Mouse (Mus musculus): Measurements from ENCODE around the gene Mast1. TPM values are rescaled to one million over a fixed set of nuclear protein-coding genes. Genes with fewer than 3 reads are reported as not detected.

The Mast1 gene
- polyA plus RNA-seq, 1 experiment from 2014 or later, result 3.8 TPM

GRCm38 (mm10) chr8:84968650-84969049 is 31.5 kb upstream of the Mast1 start:
- Histone ChIP-seq H3K27me3 (ENCODE audit: poor library complexity, severe bottlenecking) (no peaks in the 10 kb centered on the region), H3K9me3 (no peaks in the 10 kb centered on the region), H3K4me3 (peak overlapping the region; percentile 87), H3K27ac (peak overlapping the region; percentile 98), H3K4me1 (peaks cover 60% of the 10 kb centered on the region), H3K36me3 (replicated peaks) (peaks cover 42% of the 10 kb centered on the region)
- 38% methylated on average over 2 of the region's 2 CpGs for WGBS
- DNase-seq (ENCODE audit: extremely low spot score, low spot score), result no peak

DNA sequence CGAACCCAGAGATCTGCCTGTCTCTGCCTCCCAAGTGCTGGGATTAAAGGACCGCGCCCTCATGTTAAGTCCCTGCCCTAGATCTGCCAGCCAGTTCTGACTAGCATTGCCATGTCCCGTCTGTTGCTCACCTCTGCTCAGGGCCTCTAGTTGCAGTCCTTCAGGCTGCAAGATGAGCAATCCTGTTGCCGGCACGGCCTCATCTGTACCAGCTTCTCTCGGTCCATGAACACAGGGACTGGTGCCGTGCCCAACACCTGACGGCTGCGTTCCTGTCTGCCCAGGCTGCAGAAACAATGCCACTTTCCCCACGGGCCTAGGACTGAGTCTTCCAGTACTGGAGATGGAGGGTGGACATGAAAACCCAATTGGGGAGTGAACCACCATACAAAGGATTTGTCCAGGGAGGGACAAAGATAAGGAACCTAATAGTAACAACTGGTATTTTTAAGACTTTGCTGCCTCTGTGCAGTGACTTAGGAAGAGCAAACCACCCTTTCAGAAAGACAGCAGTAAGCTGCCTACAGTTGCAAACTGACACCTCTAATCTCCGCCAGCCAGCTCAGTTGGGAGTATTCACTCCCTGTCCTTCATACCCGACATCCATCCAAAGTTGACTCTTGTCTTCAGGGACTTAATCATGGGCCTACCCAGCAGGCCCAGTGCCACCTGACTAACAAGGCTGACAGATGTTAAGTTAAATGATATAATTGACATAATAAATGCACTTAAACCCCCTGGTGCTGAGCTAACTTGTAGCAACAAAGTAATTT is 30.6 kb upstream of the Mast1 start:
- H3K4me3 ChIP-seq, result peak overlapping the region; percentile 87; the same call in 1 of the 2 replicates
- no peak for DNase-seq (ENCODE audit: extremely low spot score, low spot score)
- no peak overlapping the region; the same call in 1 of the 2 replicates for H3K27ac ChIP-seq
- WGBS, result 88% methylated on average over 13 of the region's 13 CpGs
- H3K36me3 ChIP-seq (replicated peaks), result peaks cover 40% of the 10 kb centered on the region
- H3K4me1 ChIP-seq, result peaks cover 60% of the 10 kb centered on the region
- H3K27me3 ChIP-seq (ENCODE audit: poor library complexity, severe bottlenecking), result no peaks in the 10 kb centered on the region
- H3K9me3 ChIP-seq, result no peaks in the 10 kb centered on the region

DNA sequence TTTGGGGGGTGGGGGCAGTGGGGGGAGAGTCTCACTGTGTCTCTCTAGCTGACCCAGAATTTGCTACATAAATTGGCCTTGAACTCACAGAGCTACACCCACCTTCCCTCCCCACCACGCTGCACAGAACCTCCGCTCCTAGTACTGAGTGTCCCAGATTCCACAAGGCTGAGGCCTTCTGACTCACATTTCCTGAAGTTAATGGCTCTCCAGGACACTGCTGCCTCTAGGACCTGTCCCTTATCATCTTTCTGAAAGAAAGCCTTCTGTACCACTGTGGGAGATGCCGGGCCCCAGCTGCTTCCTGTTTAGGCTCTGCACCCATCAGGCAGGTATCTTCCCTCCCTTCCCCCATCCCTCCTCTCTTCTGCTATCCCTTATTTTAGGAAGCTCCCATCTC is 29.4 kb upstream of the Mast1 start:
- Histone ChIP-seq H3K4me1 (peaks cover 56% of the 10 kb centered on the region), H3K36me3 (replicated peaks) (peaks cover 40% of the 10 kb centered on the region), H3K4me3 (peak overlapping the region; percentile 82), H3K9me3 (no peaks in the 10 kb centered on the region), H3K27me3 (ENCODE audit: poor library complexity, severe bottlenecking) (no peaks in the 10 kb centered on the region), H3K27ac (peak overlapping the region; percentile 86)
- no peak for DNase-seq (ENCODE audit: extremely low spot score, low spot score)
- WGBS, result 52% methylated on average over 3 of the region's 3 CpGs

DNA sequence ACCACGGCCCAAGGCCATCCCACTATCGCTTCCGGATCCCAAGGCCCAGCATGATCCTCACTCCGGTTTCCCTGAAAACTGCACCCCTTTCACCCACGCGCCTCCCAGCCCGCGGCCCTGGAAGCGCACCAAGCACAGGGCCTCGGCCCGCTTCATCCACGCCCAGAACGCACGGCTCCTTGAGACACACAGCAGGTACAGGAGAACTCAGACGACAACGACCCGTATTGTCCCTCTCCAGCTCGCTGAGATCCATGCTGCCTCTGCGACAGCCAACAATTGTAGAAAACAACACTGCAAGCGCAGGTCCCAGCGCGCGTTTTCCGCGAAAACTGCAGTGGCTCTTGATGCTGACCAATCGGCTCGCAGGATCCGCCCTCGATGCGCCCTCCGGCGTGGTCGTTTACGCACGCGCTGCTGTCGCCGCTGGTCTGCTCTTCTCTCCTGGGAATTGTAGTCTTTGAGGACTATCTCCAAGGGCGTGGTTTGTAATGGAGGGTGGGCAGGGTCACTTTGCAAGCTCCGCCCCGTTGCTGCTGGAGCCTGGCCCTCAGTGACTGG is 28.7 kb upstream of the Mast1 start:
- peak overlapping the region; percentile 86 for H3K27ac ChIP-seq
- under 1% methylated on average over 41 of the region's 41 CpGs for whole genome bisulfite sequencing

DNA sequence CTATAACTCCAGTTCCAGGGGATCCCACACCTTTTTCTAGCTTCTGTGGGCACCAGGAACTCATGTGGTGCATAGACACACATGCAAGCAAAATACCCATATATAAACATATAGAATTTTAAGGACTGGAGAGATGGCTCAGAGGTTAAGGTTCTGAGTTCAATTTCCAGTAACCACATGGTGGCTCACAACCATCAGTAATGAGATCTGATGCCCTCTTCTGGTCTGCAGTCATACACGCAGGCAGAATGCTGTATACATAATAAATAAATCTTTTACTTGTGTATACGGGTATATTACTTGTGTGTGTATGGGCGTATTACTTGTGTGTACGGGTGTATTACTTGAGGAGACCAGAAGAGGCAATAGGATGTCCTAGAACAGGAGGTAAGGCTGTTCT is 26.8 kb upstream of the Mast1 start:
- no peak for DNase-seq (ENCODE audit: extremely low spot score, low spot score)
- Histone ChIP-seq H3K27ac (no peak overlapping the region), H3K36me3 (replicated peaks) (peaks cover 51% of the 10 kb centered on the region), H3K4me3 (no peak overlapping the region), H3K27me3 (ENCODE audit: poor library complexity, severe bottlenecking) (no peaks in the 10 kb centered on the region), H3K9me3 (no peaks in the 10 kb centered on the region), H3K4me1 (peaks cover 40% of the 10 kb centered on the region)
- 87% methylated on average over 4 of the region's 4 CpGs for WGBS

More for the DNA sequence above, 28.7 kb upstream of the Mast1 start:
- Histone ChIP-seq H3K36me3 (replicated peaks) (peaks cover 40% of the 10 kb centered on the region), H3K9me3 (no peaks in the 10 kb centered on the region), H3K4me3 (peak overlapping the region; percentile 82), H3K4me1 (peaks cover 48% of the 10 kb centered on the region), H3K27me3 (ENCODE audit: poor library complexity, severe bottlenecking) (no peaks in the 10 kb centered on the region)
- DNase-seq (ENCODE audit: extremely low spot score, low spot score), result peak; percentile 97

DNA sequence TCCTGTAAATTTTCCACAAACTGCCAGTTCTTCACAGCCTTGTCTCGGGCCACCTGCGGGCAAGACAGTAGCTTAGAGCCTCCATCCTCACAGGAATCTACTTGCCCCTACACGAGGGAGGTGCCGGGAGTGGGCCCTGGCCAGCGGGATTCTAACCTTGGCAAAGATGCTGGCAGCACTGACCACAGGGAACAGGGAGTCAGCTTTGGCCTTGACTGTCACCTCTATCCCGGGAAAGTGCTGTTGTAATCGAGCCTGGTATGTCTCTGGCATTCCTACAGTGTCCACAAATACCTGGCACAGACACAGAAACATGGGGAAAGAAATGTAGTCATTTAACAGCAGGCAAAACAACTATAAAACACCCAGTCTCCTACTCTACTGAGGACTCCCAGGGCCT is 22.7 kb upstream of the Mast1 start:
- Histone ChIP-seq H3K4me1 (peaks cover 2% of the 10 kb centered on the region), H3K9me3 (no peaks in the 10 kb centered on the region), H3K27me3 (ENCODE audit: poor library complexity, severe bottlenecking) (no peaks in the 10 kb centered on the region), H3K36me3 (replicated peaks) (peaks cover 87% of the 10 kb centered on the region), H3K27ac (no peak overlapping the region), H3K4me3 (no peak overlapping the region)
- WGBS, result 91% methylated on average over 7 of the region's 7 CpGs
- no peak for DNase-seq (ENCODE audit: extremely low spot score, low spot score)

GRCm38 (mm10) chr8:84956768-84957167 is 19.6 kb upstream of the Mast1 start:
- H3K36me3 ChIP-seq (replicated peaks), result peaks cover 63% of the 10 kb centered on the region
- peaks cover 10% of the 10 kb centered on the region for H3K4me1 ChIP-seq
- no peaks in the 10 kb centered on the region for H3K9me3 ChIP-seq
- peak; percentile 77 for DNase-seq (ENCODE audit: extremely low spot score, low spot score)
- peaks cover 18% of the 10 kb centered on the region for H3K27me3 ChIP-seq (ENCODE audit: poor library complexity, severe bottlenecking)
- 54% methylated on average over 2 of the region's 2 CpGs for WGBS
- no peak overlapping the region for H3K4me3 ChIP-seq
- no peak overlapping the region for H3K27ac ChIP-seq

DNA sequence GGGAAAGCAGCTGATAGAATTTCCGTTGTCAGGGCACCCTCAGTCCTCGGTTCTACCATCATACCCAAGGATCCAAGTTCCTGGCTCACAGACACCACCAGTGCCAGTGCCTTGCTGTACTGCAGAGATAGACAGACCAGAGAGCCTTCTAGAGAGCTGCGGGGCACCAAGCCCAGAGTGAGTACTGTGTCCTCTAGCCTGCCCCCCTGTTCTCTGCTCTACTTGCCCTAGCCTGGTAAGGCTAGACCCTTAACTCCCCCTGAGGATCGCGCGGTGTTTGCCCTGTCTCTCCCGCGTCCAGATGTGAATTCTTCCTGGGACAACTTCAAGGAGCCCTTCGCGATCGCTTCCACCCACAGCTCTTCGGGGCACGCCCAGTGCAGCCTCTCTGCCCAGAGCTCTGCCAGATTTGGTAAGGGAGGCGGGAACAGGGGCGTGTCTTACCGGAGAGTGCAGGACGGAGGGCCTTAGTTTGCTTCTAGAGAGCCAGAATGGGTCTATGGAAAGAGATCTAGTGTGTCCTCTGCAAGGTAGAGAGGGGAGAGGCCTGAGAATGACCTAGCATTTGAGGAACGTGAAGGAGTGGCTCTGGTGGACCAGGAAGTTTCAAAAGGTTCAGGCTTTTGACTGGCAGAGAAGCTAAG is 15.6 kb upstream of the Mast1 start:
- Histone ChIP-seq H3K36me3 (replicated peaks) (peaks cover 24% of the 10 kb centered on the region), H3K4me3 (peak overlapping the region; percentile 14; the same call in 1 of the 2 replicates), H3K9me3 (no peaks in the 10 kb centered on the region), H3K4me1 (peaks cover 16% of the 10 kb centered on the region), H3K27ac (no peak overlapping the region), H3K27me3 (ENCODE audit: poor library complexity, severe bottlenecking) (peaks cover 54% of the 10 kb centered on the region)
- 10% methylated on average over 18 of the region's 18 CpGs for WGBS
- DNase-seq (ENCODE audit: extremely low spot score, low spot score), result no peak

- Histone ChIP-seq H3K27ac (no peak overlapping the region), H3K36me3 (replicated peaks) (no peaks in the 10 kb centered on the region), H3K4me1 (peaks cover 39% of the 10 kb centered on the region), H3K4me3 (no peak overlapping the region), H3K27me3 (ENCODE audit: poor library complexity, severe bottlenecking) (peaks cover 84% of the 10 kb centered on the region), H3K9me3 (no peaks in the 10 kb centered on the region)
- WGBS, result 19% methylated on average over 12 of the region's 12 CpGs
- DNase-seq (ENCODE audit: extremely low spot score, low spot score), result no peak
Measured at GRCm38 (mm10) chr8:84949753-84950152, 12.6 kb upstream of the Mast1 start.

GRCm38 (mm10) chr8:84947241-84947545 is 10.0 kb upstream of the Mast1 start:
- Histone ChIP-seq H3K27me3 (ENCODE audit: poor library complexity, severe bottlenecking) (peaks cover 88% of the 10 kb centered on the region), H3K9me3 (no peaks in the 10 kb centered on the region), H3K27ac (no peak overlapping the region), H3K36me3 (replicated peaks) (no peaks in the 10 kb centered on the region), H3K4me1 (peaks cover 39% of the 10 kb centered on the region), H3K4me3 (no peak overlapping the region)
- DNase-seq (ENCODE audit: extremely low spot score, low spot score), result no peak
- WGBS, result 14% methylated on average over 9 of the region's 9 CpGs

DNA sequence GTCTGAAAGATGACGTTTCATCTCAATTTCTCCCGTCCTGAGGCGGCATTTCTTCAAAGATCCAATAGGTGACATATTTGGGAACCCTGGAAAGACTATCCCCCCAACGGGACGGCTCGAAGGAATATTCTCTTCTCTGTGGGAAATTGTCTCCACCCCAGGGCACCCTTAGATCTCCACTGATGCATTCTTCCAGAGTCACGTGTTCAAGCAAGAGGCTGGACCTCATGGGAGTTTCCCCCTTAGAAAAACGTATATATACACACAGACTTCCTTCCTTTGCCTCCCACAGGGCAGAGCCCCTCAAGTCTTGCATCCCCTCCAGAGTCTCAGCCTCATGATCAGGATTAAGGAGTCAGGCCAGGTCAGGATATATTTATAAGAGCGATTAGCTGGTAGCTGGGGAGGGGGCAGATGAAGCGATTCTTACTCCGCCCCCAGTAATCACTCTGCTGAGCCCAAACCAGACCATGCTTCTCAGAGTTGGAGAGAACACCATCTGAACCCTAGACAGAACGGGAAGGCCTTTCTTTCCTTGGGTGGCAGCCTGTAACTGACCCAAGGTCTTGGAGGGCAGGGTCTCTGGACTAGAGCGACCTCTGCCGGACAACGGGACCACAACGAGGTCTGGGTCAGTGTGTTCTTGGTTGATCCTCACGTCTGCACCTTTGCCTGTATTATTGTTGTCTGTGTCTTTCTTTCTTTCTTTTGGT is 9.5 kb upstream of the Mast1 start, which contains the start of gene Rtbdn:
TSS of gene Rtbdn (plus strand) at position 464 of the 713 bp plus-strand sequence.
- WGBS, result 10% methylated on average over 17 of the region's 17 CpGs
- Histone ChIP-seq H3K36me3 (replicated peaks) (no peaks in the 10 kb centered on the region), H3K4me1 (peaks cover 39% of the 10 kb centered on the region), H3K27ac (peak within 1 kb of the TSS; percentile 48; the same call in 1 of the 2 replicates), H3K9me3 (no peaks in the 10 kb centered on the region), H3K4me3 (peak within 1 kb of the TSS; percentile 75), H3K27me3 (ENCODE audit: poor library complexity, severe bottlenecking) (peaks cover 83% of the 10 kb centered on the region)
- DNase-seq (ENCODE audit: extremely low spot score, low spot score), result peak; percentile 45

- Histone ChIP-seq H3K4me3 (peak overlapping the region; percentile 75), H3K27me3 (ENCODE audit: poor library complexity, severe bottlenecking) (peaks cover 81% of the 10 kb centered on the region), H3K27ac (peak overlapping the region; percentile 48; the same call in 1 of the 2 replicates), H3K36me3 (replicated peaks) (no peaks in the 10 kb centered on the region), H3K9me3 (no peaks in the 10 kb centered on the region), H3K4me1 (peaks cover 39% of the 10 kb centered on the region)
- DNase-seq (ENCODE audit: extremely low spot score, low spot score), result peak; percentile 63
- WGBS, result under 1% methylated on average over 60 of the region's 67 CpGs
Measured at GRCm38 (mm10) chr8:84945633-84946527, 8.7 kb upstream of the Mast1 start.
